Mouse (Mus musculus): ENCODE results near the gene Fos. TPM values are rescaled to one million over a fixed set of nuclear protein-coding genes. Genes with fewer than 3 reads are reported as not detected.
A peak's percentile ranks its signal among the peaks of the same experiment; 100 is the strongest.

Fos gene
- polyA plus RNA-seq, 1 experiment: 2.0 TPM

DNA sequence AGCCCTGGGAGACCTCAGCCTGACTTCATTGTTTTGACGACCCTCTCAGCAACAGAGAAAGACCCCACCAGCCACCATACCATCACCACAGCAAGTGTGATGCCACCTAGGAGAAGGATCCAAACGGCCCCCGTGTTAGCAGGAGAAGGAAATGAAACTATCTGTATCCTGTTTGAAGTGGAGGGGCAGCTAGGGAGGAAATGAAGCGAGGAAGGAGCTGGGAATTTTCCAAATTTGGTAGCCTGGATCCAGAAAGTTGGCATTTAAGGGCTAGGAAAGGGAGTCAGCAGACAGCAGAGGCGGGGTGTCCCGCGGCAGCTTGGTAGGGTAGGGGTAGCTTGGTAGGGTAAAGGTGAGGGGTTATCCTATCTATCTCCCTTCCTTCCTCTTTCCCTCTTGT, 10.9 kb upstream of the Fos start:
- TF ChIP-seq CTCF (IDR thresholded peaks at IDR 0.05; ENCODE audit: borderline replicate concordance, extremely low read depth, insufficient read depth, insufficient read length): no peak
- TF ChIP-seq POLR2A (IDR thresholded peaks at IDR 0.05; ENCODE audit: borderline replicate concordance, extremely low read depth, insufficient read depth, insufficient read length, poor library complexity, severe bottlenecking): no peak
- no peak for DNase-seq (ENCODE audit: low read depth)

DNA sequence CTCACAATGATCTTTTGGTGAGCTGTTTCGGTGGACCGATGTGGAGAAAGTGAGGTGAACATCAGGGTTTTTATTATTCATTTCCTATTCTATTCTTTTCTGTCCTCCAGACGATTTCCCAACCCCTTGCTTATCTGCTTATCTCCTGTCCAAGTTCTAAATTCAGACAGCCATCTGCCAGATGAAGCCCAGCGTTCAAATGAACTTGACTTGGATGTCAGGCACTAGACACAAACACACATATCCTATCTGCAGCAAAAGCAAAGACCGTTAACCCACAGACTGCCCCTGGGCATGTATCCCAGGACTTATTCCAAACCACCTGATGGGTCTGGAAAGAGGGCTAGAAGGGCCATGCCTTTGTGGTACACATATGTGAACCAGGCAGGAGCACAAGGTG, 9.3 kb upstream of the Fos start:
- DNase-seq (ENCODE audit: low read depth): no peak

DNA sequence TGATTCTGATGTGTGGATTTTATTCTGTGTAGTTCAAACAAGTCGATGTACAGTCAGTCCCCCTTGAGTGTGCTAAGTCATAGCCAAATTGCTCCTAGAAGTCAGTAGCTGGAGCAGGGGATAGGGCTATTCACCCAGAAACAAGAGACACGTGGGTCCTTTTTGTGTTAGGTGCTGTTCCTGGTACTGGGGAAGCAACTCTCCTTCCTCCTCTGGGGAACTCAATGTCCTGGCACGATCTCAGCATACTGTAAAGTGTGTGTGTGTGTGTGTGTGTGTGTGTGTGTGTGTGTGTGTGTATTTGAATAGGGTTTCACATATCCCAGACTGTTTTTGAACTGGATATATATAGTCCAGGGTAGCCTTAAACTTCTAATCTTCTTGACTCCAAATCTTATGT, 8.8 kb upstream of the Fos start:
- no peak for DNase-seq (ENCODE audit: low read depth)
- TF ChIP-seq CTCF (IDR thresholded peaks at IDR 0.05; ENCODE audit: borderline replicate concordance, extremely low read depth, insufficient read depth, insufficient read length) (no peak), POLR2A (IDR thresholded peaks at IDR 0.05; ENCODE audit: borderline replicate concordance, extremely low read depth, insufficient read depth, insufficient read length, poor library complexity, severe bottlenecking) (no peak)

More for the DNA sequence above, 9.3 kb upstream of the Fos start:
- TF ChIP-seq POLR2A (IDR thresholded peaks at IDR 0.05; ENCODE audit: borderline replicate concordance, extremely low read depth, insufficient read depth, insufficient read length, poor library complexity, severe bottlenecking): no peak
- no peak for TF ChIP-seq CTCF (IDR thresholded peaks at IDR 0.05; ENCODE audit: borderline replicate concordance, extremely low read depth, insufficient read depth, insufficient read length)

DNA sequence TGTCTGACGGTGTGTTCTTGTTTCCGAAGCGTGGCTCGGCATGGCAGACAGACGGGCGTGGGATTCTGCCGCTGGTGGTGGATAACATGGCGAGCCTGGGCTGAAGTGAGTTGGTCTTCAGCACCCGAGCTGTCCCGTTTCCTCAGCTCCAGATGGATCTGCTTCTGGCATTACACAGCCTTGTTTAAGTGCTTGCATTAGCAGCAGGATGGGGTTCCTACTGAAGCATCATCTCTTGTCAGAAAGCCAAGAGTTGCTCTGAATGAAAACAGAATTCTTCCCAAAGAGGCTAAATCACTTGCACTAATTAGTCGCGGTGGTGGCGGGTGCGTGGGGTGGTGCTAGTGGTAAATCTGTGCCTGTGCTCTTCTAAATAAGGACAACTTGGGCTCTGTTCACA, 5.8 kb upstream of the Fos start:
- peak; percentile 86 for DNase-seq (ENCODE audit: low read depth)
- TF ChIP-seq CTCF (IDR thresholded peaks at IDR 0.05; ENCODE audit: borderline replicate concordance, extremely low read depth, insufficient read depth, insufficient read length): no peak
- TF ChIP-seq POLR2A (IDR thresholded peaks at IDR 0.05; ENCODE audit: borderline replicate concordance, extremely low read depth, insufficient read depth, insufficient read length, poor library complexity, severe bottlenecking): no peak

DNA sequence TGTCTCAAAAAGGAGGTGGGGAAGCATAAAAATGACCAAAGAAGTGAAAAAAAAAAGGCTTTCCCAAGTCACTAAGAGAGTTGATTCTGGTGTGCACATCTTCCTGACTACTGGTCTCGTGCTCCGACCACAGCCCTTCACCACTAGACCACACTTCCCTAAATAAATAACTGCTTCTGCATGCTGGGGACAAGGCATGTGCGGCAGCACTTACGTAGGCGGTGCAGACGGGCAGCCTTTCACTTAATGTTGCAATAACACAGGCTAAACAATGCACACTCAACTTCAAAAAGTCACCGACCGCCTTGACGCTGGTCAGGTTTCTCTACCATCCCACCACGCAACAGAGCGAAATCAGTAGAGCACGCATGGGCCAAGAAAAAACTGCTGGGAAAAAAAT, 5.0 kb upstream of the Fos start:
- TF ChIP-seq CTCF (IDR thresholded peaks at IDR 0.05; ENCODE audit: borderline replicate concordance, extremely low read depth, insufficient read depth, insufficient read length) (no peak), POLR2A (IDR thresholded peaks at IDR 0.05; ENCODE audit: borderline replicate concordance, extremely low read depth, insufficient read depth, insufficient read length, poor library complexity, severe bottlenecking) (no peak)
- DNase-seq (ENCODE audit: low read depth): no peak

- TF ChIP-seq POLR2A (IDR thresholded peaks at IDR 0.05; ENCODE audit: borderline replicate concordance, extremely low read depth, insufficient read depth, insufficient read length, poor library complexity, severe bottlenecking) (no peak), CTCF (IDR thresholded peaks at IDR 0.05; ENCODE audit: borderline replicate concordance, extremely low read depth, insufficient read depth, insufficient read length) (no peak)
- peak; percentile 84 for DNase-seq (ENCODE audit: low read depth)
These were observed 1.6 kb upstream of the Fos start for GRCm38 (mm10) chr12:85471920-85472655.

GRCm38 (mm10) chr12:85472656-85473410, 857 bp upstream of the Fos start:
- DNase-seq (ENCODE audit: low read depth): peak; percentile 38
- TF ChIP-seq CTCF (IDR thresholded peaks at IDR 0.05; ENCODE audit: borderline replicate concordance, extremely low read depth, insufficient read depth, insufficient read length): no peak
- no peak for TF ChIP-seq POLR2A (IDR thresholded peaks at IDR 0.05; ENCODE audit: borderline replicate concordance, extremely low read depth, insufficient read depth, insufficient read length, poor library complexity, severe bottlenecking)

DNA sequence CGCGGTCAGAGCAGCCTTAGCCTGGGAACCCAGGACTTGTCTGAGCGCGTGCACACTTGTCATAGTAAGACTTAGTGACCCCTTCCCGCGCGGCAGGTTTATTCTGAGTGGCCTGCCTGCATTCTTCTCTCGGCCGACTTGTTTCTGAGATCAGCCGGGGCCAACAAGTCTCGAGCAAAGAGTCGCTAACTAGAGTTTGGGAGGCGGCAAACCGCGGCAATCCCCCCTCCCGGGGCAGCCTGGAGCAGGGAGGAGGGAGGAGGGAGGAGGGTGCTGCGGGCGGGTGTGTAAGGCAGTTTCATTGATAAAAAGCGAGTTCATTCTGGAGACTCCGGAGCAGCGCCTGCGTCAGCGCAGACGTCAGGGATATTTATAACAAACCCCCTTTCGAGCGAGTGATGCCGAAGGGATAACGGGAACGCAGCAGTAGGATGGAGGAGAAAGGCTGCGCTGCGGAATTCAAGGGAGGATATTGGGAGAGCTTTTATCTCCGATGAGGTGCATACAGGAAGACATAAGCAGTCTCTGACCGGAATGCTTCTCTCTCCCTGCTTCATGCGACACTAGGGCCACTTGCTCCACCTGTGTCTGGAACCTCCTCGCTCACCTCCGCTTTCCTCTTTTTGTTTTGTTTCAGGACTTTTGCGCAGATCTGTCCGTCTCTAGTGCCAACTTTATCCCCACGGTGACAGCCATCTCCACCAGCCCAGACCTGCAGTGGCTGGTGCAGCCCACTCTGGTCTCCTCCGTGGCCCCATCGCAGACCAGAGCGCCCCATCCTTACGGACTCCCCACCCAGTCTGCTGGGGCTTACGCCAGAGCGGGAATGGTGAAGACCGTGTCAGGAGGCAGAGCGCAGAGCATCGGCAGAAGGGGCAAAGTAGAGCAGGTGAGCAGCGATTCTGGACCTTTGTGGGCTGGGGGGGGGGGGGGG, 875 bp downstream of the Fos start:
- TF ChIP-seq CTCF (IDR thresholded peaks at IDR 0.05; ENCODE audit: borderline replicate concordance, extremely low read depth, insufficient read depth, insufficient read length) (no peak), POLR2A (IDR thresholded peaks at IDR 0.05; ENCODE audit: borderline replicate concordance, extremely low read depth, insufficient read depth, insufficient read length, poor library complexity, severe bottlenecking) (no peak)
- DNase-seq (ENCODE audit: low read depth): peak; percentile 85

GRCm38 (mm10) chr12:85475232-85475919, 1.7 kb downstream of the Fos start:
- TF ChIP-seq CTCF (IDR thresholded peaks at IDR 0.05; ENCODE audit: borderline replicate concordance, extremely low read depth, insufficient read depth, insufficient read length): no peak
- no peak for TF ChIP-seq POLR2A (IDR thresholded peaks at IDR 0.05; ENCODE audit: borderline replicate concordance, extremely low read depth, insufficient read depth, insufficient read length, poor library complexity, severe bottlenecking)
- DNase-seq (ENCODE audit: low read depth): peak; percentile 51

- no peak for TF ChIP-seq CTCF (IDR thresholded peaks at IDR 0.05; ENCODE audit: borderline replicate concordance, extremely low read depth, insufficient read depth, insufficient read length)
- no peak for TF ChIP-seq POLR2A (IDR thresholded peaks at IDR 0.05; ENCODE audit: borderline replicate concordance, extremely low read depth, insufficient read depth, insufficient read length, poor library complexity, severe bottlenecking)
- no peak for DNase-seq (ENCODE audit: low read depth)
These were observed 2.5 kb downstream of the Fos start for GRCm38 (mm10) chr12:85475920-85476828.
